8 mouse cellular contexts compared by ENCODE assay signal in genomic region chr17:87447612-87448200, GRCm38 (mm10). TPM values are rescaled to one million over a fixed set of nuclear protein-coding genes. Genes with fewer than 3 reads are reported as not detected.
DNase-seq lines count a peak whose midpoint lies in the region; ATAC-seq and TF ChIP-seq lines count a peak whose summit lies in the region.

No protein-coding gene starts in this region.

- no peaks in the 10 kb centered on the region for H3K36me3 ChIP-seq in liver, adult 2 months (ENCODE audit: control insufficient read depth, insufficient read depth, low read length)
- H3K36me3 ChIP-seq in hindbrain, embryonic 12.5 days = no peaks in the 10 kb centered on the region
- no peaks in the 10 kb centered on the region for H3K36me3 ChIP-seq in midbrain, embryonic 14.5 days (ENCODE audit: control insufficient read depth, insufficient read depth, low read length)

- ATAC-seq in hindbrain, embryonic 12.5 days (ENCODE audit: low FRiP score) = no peak
- no peak for ATAC-seq in midbrain, embryonic 14.5 days (ENCODE audit: low FRiP score, low TSS enrichment)

- H3K79me2 ChIP-seq in liver, adult 2 months (ENCODE audit: control insufficient read depth, insufficient read depth, low read length) = peaks cover 16% of the 10 kb centered on the region; the same call in 1 of the 2 replicates

- TF ChIP-seq CTCF in liver, adult 2 months (IDR thresholded peaks at IDR 0.05; ENCODE audit: low read depth, low read length) = no peak

- TF ChIP-seq POLR2A in liver, adult 2 months (IDR thresholded peaks at IDR 0.05; ENCODE audit: extremely low read depth, insufficient read depth, low read length) = no peak

- 71% methylated on average over 12 of the region's 12 CpGs for WGBS in liver, adult 2 months
- WGBS in hindbrain, embryonic 12.5 days = 34% methylated on average over 12 of the region's 12 CpGs
- whole genome bisulfite sequencing in midbrain, embryonic 14.5 days = 37% methylated on average over 12 of the region's 12 CpGs

- DNase-seq in liver, adult 2 months (ENCODE audit: extremely low read depth, low read depth, low spot score) = no peak
- DNase-seq in liver = no peak
- peak; percentile 57 for DNase-seq in cerebellum, adult 9-10 months
- peak; percentile 42 for DNase-seq in midbrain, embryonic 14.5 days
- DNase-seq in adrenal gland, adult 18-20 months (ENCODE audit: low spot score in 2 of 2) = no peak
- DNase-seq in frontal cortex, postnatal 36 days (ENCODE audit: low spot score in 2 of 2) = no peak
- no peak for DNase-seq in adrenal gland, postnatal 14 days

- peak overlapping the region; percentile 11 for H3K27ac ChIP-seq in liver, adult 2 months (replicated peaks; ENCODE audit: insufficient read depth, low read depth, low read length)
- H3K27ac ChIP-seq in hindbrain, embryonic 12.5 days = peak overlapping the region; percentile 99
- H3K27ac ChIP-seq in midbrain, embryonic 14.5 days (replicated peaks; ENCODE audit: low read depth, low read length) = peak overlapping the region; percentile 100

- H3K4me3 ChIP-seq in liver, adult 2 months (ENCODE audit: insufficient read depth, low read depth, low read length) = peak overlapping the region; percentile 59
- peak overlapping the region; percentile 96 for H3K4me3 ChIP-seq in hindbrain, embryonic 12.5 days
- H3K4me3 ChIP-seq in midbrain, embryonic 14.5 days (replicated peaks; ENCODE audit: low read depth, low read length) = peak overlapping the region; percentile 88

- no peaks in the 10 kb centered on the region for H3K27me3 ChIP-seq in liver, adult 2 months (ENCODE audit: control insufficient read depth, insufficient read depth, low read length)
- H3K27me3 ChIP-seq in hindbrain, embryonic 12.5 days = no peaks in the 10 kb centered on the region; the same call in 1 of the 2 replicates
- no peaks in the 10 kb centered on the region for H3K27me3 ChIP-seq in midbrain, embryonic 14.5 days (ENCODE audit: control insufficient read depth, insufficient read depth, low read length)

- peak overlapping the region; percentile 73 for H3K4me2 ChIP-seq in hindbrain, embryonic 12.5 days (replicated peaks)
- peak overlapping the region; percentile 89 for H3K4me2 ChIP-seq in midbrain, embryonic 14.5 days (ENCODE audit: low read length)

- H3K9ac ChIP-seq in liver, adult 2 months (ENCODE audit: low read depth, low read length) = peak overlapping the region; percentile 79
- H3K9ac ChIP-seq in hindbrain, embryonic 12.5 days = peak overlapping the region; percentile 100
- H3K9ac ChIP-seq in midbrain, embryonic 14.5 days (replicated peaks; ENCODE audit: low read length) = peak overlapping the region; percentile 100

- no peaks in the 10 kb centered on the region for H3K9me3 ChIP-seq in hindbrain, embryonic 12.5 days (replicated peaks)
- no peaks in the 10 kb centered on the region for H3K9me3 ChIP-seq in midbrain, embryonic 14.5 days (ENCODE audit: control insufficient read depth, low read length)

- peaks cover 5% of the 10 kb centered on the region for H3K4me1 ChIP-seq in liver, adult 2 months (ENCODE audit: control insufficient read depth, insufficient read depth, low read length)
- peaks cover 29% of the 10 kb centered on the region for H3K4me1 ChIP-seq in hindbrain, embryonic 12.5 days
- peaks cover 30% of the 10 kb centered on the region for H3K4me1 ChIP-seq in midbrain, embryonic 14.5 days (ENCODE audit: control insufficient read depth, insufficient read depth, low read length)

RNA-seq across cellular contexts. Expression of gene Calm2, which starts 1.0 kb away (rescaled TPM):
- 181 and 257 TPM in 2 replicates for total RNA-seq in liver, adult 2 months (2014; rRNA removed)
- 19.7 and 20.9 TPM in 2 replicates for polyA plus RNA-seq in liver, adult 2 months (2012; rRNA removed)
- 1,282 and 1,370 TPM in 2 replicates for polyA plus RNA-seq in hindbrain, embryonic 12.5 days (2016; fragmentation: Nextera tagmentation; extraction: Ambion mirVana)
- polyA plus RNA-seq in midbrain, embryonic 14.5 days (2014; fragmentation: Nextera tagmentation; extraction: Ambion mirVana) = 1,972 and 2,214 TPM in 2 replicates
- total RNA-seq in adrenal gland, adult 18-20 months (2021) = 100 to 1,000 TPM; 343 to 481 TPM
- 430 and 435 TPM in 2 replicates for total RNA-seq in adrenal gland, postnatal 14 days (2021)

RNA-seq across cellular contexts. Expression of gene Stpg4, which starts 20.2 kb away (rescaled TPM):
- total RNA-seq in liver, adult 2 months (2014; rRNA removed) = not detected in 2 replicates
- not detected in 2 replicates for polyA plus RNA-seq in liver, adult 2 months (2012; rRNA removed)
- polyA plus RNA-seq in hindbrain, embryonic 12.5 days (2016; fragmentation: Nextera tagmentation; extraction: Ambion mirVana) = 0.34 TPM in 1 of 2 replicates, not detected in the other
- not detected in 2 replicates for polyA plus RNA-seq in midbrain, embryonic 14.5 days (2014; fragmentation: Nextera tagmentation; extraction: Ambion mirVana)
- not detected for total RNA-seq in adrenal gland, adult 18-20 months (2021)
- total RNA-seq in adrenal gland, postnatal 14 days (2021) = not detected in 2 replicates

Comparison
In these comparisons a context has a peak if more than half of its experiments do, and no peak if none do; other contexts are left out.
1. DNase-seq: peak in cerebellum, adult 9-10 months (single experiment) and midbrain, embryonic 14.5 days (single experiment); none in liver, adult 2 months (single experiment), liver (single experiment), adrenal gland, adult 18-20 months (0 of 2), frontal cortex, postnatal 36 days (0 of 2) and adrenal gland, postnatal 14 days (single experiment).
2. H3K27ac ChIP-seq: peak in every context shown above with its lines; median percentile 100 in midbrain, embryonic 14.5 days; 99 in hindbrain, embryonic 12.5 days; 11 in liver, adult 2 months.
3. Peak in every context shown above with its lines, with median percentiles within 50 percentile points of each other: H3K4me3 ChIP-seq and H3K9ac ChIP-seq.